Mouse (Mus musculus) testis, postnatal 14 days (tissue): ENCODE results near the gene Pdzk1ip1.
A peak's percentile ranks its signal among the peaks of the same experiment; 100 is the strongest.

Source experiments
- DNase-seq: peaks from one replicate; pipeline ENCODE4 v3.0.0; 2021; ENCODE audit warnings: low spot score

Gene Pdzk1ip1

DNA sequence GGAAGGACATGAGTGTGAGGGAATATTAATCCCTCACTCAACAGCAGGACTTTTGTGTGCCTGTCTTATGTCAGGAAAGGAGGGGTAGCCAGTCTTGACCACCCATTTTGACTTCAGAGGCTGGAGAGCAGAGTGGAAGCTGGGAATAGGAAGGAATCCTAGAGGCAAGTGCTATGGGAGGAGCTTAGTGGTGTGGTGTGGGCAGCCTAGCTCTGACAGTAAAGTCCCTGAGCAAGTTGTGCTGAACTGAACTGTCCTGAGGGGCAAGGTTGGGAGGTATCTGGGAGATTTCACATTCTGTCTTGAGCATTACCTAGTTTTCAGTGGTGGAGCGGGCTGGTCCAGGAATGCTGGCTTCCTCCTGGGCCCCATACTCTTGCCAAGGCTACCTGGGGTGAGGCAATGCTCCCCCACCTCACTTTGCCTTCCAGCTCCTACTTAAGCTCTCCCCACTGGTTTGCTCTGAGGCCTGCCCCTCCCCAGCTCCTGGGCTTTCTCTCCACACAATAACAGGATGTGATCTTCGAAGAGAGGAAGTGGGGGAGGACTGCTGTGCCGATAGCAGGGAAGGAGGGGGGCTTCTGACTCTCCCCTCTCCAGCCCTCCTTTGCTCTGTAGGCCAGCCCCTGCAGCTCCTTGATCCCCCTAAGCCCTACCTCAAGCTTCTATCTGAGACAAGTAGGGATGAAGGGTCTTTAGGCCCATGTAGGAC lies 13.1 kb upstream of the Pdzk1ip1 start:
- no peak for DNase-seq

DNA sequence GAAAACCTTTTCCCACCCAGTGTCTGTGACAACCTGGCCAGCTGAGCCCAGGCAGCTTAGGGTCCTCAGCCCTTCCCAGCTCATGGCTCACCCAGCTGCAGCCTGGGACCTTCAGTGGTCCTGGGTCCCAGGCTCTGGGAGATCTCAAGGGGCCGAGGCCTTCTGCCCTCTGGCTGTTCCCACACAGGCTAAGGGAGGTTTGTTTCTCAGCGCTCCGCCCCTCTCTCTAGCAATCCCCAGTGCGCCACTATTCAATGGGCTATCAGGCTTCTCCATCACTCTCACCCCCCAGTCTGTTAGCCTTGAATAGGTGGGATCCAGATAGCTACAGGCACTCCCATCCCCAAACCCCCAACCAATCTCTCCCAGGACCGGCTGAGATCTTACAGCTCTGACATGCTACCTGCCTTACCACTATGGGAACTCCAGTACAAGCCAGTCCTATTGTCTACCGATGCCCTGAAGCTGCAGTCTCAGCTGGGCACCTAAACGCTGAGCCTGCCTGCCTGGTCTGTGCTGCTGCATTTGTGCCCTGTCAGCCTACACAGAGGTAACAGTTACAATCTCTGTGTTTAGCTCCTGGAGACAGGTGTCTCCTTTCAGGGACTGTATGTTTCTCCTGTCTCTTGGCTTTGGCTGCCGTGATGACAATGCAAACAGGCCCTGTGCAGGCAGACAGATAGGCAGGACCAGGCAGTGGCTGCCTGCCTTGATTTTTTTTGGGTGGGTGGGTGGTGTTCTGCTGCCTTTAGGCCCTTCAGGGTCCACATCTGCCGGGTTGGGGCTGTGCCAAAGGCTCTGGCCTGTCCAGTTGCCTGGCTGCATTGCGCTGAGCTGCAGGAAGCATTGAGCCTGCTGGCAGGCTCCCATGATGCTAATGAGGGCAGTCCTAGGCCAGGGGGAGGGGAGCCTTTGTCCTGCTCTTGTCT lies 9.4 kb upstream of the Pdzk1ip1 start:
- DNase-seq: no peak

DNA sequence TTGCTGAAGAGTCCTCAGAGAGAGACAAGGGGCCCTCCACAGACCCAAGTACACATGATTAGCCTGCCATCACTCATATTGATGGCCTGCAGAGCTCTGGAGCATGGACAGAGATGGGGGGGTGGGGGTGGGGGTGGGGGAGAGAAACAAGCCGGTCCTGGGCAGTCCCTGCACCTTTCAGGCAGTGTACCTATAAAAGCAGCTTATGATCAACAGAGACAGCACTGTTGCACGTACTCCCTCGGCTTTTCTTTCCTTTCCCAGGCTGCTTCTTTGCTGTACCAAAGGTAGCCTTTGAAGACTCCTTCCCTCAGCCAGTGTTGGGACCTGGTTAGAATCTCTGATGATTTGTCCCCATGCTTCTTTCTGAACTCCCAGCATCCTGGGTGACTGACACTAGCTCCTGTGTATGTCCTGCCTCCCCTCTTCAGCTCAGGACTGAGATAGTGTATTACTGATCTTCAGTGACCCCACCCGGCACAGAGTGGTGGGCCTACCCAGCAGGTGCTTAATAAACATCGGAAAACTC lies 8.6 kb upstream of the Pdzk1ip1 start:
- DNase-seq: no peak

DNA sequence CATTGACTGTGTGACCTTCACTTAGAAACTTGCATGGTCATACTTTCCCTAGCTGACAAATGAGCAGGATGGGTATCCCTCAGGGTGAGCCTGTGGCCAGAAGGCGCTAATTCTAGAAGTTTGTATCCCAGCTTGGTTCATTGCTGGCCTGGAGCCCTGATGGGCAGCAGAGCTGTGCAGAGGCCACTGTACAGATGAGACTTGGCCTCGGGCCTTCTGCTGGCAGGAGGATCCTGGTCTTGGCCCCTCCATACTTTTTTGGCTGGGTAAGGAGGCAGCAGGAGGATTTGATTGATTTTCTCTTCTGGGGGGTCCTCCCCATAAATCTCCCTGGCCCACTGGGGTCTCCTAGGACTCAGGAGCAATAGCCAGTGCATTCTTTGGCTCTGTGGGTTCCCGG lies 5.5 kb upstream of the Pdzk1ip1 start:
- no peak for DNase-seq

DNA sequence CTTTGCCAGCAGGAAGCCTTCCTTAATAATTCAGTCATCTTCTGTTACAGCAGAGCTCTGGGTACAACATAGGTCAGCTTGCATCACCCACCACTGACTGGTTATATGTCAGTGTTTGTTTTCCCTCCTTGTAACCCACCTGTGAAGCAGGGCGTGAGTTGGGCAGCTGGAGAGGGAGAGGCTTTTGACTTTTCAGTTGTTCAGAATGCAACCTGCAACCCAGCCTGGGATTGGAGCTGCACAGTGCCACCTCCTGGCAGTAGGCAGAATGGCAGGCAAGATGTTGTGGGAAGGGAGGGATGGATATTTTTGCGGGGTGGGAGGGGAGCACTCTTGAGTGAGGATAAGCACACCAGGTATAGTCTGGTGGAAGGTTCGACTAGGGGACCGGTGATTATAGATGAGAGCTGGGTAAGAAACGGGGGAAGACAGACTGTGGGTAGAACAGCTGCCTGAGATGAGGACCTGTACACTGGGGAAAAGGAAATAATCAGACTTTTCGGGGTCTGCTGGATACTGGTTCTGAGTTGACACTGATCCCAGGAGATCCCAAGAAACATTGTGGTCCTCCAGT lies 2.9 kb upstream of the Pdzk1ip1 start:
- DNase-seq: peak; percentile 27

DNA sequence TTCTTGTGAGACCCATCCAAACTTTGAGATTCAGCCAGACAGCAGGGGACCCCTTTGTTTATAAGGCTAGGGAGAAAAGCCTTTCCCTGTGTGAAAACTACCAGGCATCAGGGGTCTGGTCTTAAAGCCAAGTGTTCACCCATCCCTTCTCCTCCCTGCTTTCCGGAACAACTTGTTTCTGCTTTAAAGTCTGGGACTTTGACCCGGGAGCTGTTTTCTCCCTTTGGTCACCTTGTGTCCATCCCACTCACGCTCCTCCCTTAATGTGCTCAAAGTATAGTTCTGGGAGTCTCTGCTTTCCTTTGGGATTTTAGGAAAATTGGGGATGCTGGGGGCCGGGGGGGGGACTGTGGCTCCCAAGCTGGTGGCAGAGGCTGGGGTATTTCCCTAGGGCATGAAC lies 2.3 kb upstream of the Pdzk1ip1 start:
- DNase-seq: no peak

DNA sequence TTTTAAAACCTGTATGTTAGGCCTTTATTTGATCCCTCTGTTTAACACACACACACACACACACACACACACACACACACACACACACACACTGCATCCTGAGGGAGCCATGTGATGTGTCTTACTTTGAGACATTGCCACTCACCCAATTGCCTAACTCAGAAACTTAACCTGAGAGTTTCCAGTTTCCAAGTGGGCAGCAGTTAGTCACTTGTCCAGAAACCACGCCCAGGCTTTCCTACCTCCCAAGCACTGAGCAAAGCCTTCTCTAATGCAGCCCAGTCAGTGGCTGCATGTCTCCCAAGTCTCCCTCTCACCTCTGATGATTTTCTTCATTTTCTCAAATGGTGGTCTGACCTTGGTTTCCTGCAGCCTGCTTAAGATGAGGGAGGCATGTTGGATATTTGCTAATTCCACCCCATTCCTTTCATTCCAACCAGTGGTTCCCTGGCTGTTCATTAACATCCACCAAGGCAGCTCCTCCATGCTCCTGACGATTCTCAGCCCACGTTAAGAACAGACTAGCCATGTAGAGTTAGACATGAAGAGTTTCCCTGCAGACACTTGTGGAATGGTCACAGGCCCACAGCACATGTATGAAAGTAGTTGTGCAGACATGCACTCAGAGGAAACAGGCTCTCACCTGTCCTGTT lies 1.6 kb upstream of the Pdzk1ip1 start:
- no peak for DNase-seq

DNA sequence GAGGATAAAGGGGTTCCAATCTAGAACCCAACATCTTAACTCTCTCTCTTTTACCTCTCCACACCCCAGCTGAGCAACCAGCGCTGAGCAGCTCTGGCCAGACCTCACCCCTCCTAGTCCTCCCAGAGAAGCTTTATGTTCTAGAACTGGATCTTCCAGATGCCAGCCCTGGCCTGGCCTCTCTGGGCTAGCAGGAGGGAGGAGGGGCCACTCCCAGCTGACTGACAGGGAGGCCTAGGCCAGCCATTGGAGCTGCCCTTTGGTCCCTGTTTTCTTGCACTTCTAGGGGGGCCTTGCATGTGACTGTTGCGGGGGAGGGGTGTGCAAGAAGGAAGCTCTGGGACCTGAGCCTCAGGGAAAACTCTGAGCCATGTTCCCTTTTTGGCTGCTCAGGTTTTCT lies 2.1 kb downstream of the Pdzk1ip1 start:
- DNase-seq: no peak

DNA sequence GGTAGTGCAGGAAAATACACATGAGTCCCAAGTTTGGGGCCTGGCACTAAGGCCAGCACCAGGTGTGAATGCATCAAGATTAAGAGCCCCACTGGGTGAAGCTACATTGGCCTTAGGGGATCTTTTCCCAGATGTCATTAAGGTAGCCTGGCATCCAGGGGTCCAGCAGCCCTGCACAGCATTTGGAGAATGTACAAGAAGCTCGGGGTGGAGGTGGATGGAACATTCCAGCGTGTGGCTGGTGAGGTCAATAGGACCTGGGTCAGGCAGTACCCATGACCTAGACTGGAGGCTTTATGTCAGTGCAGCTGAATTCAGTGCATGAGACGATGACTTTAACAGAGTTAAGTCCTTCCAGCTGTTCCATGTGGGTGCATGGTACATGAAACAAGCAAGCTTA lies 3.3 kb downstream of the Pdzk1ip1 start:
- no peak for DNase-seq

DNA sequence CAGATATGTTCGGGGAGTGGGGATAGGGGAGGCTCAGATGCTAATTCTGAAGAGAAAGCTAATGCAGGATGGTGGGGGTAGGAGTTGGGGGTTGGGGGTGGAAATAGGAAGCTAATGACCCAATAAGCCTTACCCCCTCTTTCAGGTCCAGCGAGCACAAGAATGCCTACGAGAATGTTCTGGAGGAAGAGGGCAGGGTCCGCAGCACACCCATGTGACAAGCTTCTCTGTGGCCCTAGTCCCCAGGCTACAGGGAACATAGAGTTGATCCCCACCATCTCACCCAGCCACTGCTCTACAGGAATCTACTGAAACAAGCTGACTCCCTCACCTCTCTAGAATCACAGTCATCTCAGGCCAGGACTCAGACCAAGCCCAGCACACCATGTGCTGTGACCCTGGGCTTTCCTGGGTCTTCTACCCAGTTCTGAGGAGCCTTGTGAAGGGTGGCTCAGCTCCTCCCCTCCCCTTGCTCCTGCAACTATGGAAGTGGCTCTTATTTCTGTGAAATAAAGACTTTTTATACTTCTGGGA lies 4.9 kb downstream of the Pdzk1ip1 start:
- no peak for DNase-seq

DNA sequence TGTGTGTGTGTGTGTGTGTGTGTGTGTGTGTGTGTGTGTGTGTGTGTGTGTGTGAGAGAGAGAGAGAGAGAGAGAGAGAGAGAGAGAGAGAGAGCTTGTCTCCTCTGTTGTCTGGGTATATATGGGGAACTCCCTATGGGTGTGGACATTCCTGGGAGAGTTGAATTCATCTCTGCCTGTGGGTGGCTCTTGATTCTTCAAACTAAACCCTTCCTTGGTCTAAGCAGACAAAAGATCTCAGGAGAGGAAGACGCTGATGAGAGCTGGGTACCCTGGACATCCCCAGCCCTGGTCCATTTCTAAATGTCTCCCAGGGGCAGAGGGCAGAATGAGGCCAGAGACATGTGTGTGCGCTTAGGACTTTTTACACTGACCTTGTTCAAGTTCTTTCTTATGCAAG lies 5.5 kb downstream of the Pdzk1ip1 start:
- no peak for DNase-seq

DNA sequence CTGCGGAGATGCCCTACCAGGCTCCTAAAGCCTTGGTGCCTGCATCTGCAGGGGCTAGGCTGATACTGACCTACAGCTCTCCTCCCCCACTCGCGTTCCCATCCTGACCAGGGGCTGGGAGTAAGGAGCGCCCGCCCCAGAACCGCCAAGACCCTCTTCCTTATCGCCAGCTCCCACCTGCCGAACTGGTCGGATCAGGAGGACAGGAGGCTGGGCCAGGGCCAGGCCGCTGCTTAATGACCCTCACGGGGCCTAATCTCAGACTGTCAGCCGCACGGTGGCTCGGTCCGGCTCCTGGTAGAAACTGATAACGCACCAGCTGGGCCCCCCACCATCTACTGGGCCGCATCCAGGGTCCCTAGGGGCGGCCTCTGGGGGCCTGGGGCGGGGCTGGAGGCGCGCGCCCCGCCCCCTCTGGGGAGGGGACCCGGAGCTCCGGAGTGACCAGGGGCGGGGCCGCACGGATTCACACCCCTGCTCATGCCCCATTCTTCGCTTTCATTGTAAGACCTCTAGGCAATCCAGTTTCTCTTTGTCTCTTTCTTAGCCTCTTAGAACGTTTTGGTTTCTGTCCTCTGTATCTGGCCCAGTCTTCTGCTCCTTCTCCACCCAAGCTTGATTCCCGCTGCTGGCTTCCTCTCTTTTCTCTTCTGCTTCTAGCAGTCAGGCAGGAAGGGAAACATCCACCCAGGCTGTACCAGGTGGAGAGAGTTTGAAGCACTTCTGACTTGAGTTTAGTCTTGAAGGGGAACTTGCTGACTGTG lies 7.3 kb downstream of the Pdzk1ip1 start:
- DNase-seq: no peak

DNA sequence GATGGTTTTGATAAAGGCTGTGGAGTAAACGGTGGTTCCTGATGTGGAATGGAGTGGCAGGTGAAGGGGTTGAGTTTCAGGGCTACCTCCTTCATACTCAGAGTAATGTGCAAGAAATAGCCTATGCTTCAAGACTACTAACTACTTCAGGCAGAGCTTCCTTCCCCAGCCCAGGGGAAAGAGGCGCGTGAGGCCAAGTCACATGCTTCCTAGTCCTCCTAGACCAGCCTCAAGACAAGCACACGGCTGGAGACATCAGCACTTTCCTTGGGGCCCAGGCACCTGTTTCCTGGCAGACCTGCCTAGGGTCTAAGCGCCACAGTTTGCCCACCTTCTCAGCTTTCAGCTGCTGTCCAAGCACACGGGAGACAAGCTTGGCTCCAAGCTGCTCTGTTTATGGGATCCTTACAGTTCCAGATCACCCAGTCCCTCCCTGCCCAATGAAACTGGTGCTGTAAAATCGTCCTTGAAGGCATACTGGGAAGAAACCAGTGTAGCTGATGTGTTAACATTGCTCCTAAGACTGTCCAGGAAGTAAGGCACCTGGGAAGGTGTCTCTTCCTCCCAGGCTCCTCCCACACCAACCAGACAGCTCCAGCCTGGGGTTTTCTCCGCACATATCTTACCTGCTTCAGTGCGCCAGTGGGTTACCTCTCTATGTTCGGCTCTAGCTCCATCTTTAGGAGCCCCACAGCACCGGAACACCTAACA lies 8.1 kb downstream of the Pdzk1ip1 start:
- DNase-seq: no peak

DNA sequence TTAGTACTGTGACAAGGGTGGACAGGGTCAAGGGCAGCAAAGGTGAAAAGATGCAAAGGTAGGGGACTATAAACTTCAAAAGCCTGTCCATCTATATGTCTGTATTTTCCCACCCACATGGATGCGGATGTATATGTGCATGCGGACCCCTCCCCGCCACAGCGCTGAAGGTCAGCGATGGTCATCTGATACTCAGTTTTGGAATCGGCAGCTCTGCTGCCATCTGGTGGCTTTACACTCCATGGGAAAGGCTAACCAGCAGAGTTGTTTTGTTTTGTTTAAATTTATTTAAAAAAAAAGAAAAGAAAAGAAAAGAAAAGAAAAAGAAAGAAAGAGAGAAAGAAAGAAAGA lies 8.6 kb downstream of the Pdzk1ip1 start:
- no peak for DNase-seq

DNA sequence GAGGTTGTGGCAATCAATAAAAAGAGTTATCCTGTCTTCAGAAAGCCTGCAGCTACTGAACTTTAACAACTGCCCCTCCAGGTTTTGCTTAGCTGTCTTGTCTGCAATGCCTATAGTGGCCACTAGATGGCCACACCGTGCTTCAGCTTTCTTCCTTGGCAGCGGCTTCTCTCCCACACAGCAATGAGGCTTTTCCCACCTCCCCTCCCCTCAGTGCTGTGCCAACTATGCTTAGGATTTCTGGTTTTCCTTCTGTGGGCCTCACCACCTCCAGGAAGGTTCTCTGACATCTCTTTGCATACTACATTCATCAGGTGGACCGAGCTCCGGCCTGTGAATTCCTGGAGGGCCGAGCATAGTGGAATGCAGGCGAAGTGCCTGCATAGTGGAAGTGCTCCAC lies 13.2 kb downstream of the Pdzk1ip1 start:
- DNase-seq: peak; percentile 38

DNA sequence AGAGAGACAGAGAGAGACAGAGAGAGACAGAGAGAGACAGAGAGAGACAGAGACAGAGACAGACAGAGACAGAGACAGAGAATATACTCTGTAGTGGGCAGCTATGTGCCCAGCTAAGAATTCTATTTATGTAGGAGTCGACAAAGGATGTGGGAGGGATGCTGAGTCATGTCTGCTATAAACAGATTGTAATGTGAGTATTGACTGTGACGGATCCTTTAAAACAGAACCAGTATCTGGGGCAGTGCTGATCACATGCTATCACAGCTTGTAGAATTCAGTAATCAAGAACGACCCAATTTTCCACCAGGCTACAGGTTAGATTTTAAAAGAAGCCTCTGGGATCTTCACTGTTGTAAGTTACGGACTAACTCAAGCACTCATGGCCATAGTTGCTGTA lies 15.0 kb downstream of the Pdzk1ip1 start:
- DNase-seq: no peak

DNA sequence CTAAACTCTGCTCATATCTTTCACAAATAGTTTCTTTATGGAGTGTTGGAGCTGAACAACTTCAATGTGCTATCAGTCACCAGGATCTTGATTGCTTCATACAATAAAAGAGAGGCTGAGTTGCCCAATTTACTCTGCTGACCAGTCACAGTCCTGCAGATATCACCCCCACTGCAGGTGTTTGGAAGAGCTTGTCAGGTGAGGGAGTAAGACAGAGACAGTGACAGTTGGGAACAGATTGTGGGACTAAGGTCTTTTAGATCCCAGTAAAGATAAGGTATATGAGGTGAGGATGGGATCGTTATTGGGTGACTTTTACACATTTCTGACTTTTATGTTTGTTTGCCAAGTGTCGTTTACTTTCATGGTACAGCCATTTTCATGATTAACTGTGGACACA lies 22.7 kb downstream of the Pdzk1ip1 start:
- DNase-seq: no peak

DNA sequence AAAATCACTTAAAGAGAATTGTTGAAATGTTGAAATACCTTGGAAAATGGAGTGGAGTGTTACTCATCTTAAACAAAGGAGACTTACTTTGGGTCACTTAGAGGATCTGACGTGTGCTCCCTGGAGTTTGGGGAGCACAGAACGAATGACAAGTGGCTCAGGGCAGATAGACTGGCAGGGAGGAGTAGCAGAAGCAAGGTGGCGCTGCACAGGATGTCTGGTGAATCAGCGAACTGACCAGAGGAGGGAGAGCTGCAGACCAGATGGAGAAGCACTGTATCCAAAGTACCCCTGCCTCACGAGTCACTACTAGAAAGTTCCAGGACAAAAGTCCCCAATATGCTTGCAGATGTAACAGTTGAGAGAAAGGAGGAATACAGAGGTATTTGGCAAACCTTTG lies 24.8 kb downstream of the Pdzk1ip1 start:
- DNase-seq: no peak

DNA sequence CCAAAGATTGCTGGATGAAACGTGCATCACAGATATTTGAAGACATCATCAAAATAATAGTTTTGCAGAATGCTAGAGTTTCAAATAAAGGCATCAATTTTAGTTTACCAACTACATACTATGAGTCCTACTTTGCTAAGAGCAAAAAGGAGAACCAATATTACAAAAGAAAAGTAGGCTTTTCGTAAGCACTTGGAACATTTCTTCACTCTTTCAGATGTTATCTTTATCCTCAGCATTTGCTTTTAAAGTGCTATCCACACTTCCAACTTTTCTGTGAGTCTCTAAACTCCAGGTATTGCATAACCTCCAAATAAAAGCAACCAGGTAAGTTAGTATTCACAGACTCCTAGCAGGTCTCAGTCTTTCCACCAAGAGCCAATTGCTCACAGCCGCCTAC lies 31.1 kb downstream of the Pdzk1ip1 start:
- DNase-seq: no peak

DNA sequence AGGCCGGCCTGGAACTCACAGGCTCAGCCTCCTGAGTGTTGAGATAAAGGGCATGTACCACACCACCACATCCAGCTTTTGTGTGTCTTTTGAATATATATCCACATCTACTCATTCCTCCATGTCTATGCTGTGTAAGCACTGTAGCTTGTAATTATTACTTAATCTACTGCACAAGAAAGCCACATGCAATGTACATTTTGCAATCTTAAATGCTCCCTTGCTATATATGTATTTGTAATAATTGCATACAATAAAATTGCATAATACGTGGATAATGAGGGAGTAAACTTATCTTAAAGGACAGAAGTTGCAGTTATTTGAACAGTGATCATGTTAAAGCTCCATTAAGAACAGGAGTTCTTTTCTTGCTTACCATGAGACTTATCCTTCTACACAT lies 32.7 kb downstream of the Pdzk1ip1 start:
- DNase-seq: no peak

DNA sequence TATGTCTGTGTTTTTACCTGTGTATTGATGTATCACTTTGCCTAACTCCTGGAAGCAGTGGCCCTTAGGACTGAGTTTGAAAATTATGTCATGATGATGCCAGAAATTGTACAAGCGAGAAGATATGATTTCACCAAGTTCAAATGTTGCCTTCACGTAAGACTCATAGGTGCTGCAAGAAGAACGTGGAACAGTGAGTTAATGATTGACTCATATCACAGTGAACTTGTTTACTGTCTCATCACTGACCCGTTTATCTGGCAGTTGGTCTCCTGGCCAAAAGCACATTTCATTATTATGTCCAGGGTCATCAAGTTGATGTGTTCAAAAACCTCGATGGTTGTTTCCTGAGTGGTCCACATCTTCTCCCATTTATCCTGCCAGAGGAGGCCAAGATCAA lies 33.1 kb downstream of the Pdzk1ip1 start:
- DNase-seq: no peak
